Mouse (Mus musculus): ENCODE results near the gene Ugt1a1. TPM values are rescaled to one million over a fixed set of nuclear protein-coding genes. Genes with fewer than 3 reads are reported as not detected.

Gene Ugt1a1
- polyA plus RNA-seq, 1 experiment from 2014 or later = not detected

DNA sequence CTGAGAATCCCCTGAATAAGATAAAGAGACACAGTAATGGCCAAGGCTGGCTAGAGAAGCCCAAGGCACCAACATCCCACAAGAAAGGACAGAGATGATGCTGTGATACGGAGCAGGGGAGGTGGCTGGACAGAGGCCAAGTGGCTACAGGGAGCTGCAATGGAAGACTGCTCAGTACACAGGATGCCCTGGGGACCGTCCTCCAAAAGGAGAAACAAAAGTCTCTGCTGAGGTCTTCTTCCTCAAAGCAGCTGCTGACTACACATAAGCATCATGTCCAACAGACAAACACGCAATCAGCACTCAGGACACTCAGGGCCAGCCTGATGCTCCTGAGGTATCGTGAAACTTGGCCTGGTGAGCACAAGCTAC lies 53.1 kb downstream of the Ugt1a1 start:
- ATAC-seq (ENCODE audit: low FRiP score) = no peak
- Histone ChIP-seq H3K27ac (no peak overlapping the region), H3K4me3 (no peak overlapping the region), H3K4me2 (replicated peaks) (no peak overlapping the region), H3K9me3 (replicated peaks) (peaks cover 22% of the 10 kb centered on the region), H3K9ac (no peak overlapping the region), H3K27me3 (no peaks in the 10 kb centered on the region), H3K36me3 (peaks cover 99% of the 10 kb centered on the region), H3K4me1 (no peaks in the 10 kb centered on the region)
- 77% methylated on average over 4 of the region's 4 CpGs for WGBS

DNA sequence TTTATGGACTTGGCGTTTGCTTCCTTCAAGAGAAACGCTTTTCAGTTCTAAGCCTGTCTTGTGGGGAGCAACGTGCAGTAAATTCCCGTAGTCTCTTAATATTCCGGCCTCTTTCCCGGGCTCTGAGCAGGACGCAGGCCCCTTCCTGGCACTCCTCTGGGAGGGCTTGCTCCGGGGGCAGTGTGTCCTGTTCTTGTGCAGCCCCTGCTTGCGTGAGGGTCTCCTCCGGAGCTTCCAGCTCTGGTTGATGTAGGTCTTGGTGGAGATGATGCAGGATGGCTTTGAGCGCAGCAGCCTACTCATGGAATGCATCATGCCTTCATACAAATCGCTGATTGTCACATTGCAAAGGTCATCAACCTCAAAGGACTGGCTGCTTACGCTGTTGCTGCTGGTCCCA lies 54.4 kb downstream of the Ugt1a1 start:
- Histone ChIP-seq H3K4me3 (no peak overlapping the region), H3K9me3 (replicated peaks) (peaks cover 17% of the 10 kb centered on the region; the same call in 1 of the 2 replicates), H3K27ac (no peak overlapping the region), H3K27me3 (no peaks in the 10 kb centered on the region), H3K4me1 (no peaks in the 10 kb centered on the region), H3K4me2 (replicated peaks) (no peak overlapping the region), H3K9ac (no peak overlapping the region), H3K36me3 (peaks cover 89% of the 10 kb centered on the region)
- no peak for ATAC-seq (ENCODE audit: low FRiP score)
- WGBS = 88% methylated on average over 13 of the region's 13 CpGs

DNA sequence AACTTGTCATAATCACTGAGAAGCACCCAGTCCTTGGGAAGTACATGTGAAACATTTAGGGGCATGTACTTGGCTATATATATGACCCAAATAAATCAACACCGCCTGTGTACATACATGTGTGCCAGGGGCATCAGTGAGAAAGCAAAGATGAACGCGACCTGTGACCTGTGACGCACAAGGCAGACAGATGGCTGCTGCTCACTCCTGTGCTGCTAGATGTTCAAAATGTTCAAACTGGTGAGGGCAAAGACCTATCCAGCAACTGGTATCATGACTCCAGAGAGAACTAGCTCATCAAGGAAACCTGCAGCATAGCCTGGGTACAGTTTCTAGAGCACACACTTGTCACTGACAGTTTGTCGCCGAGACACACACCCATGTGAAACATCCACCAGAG lies 55.7 kb downstream of the Ugt1a1 start:
- no peak overlapping the region for H3K9ac ChIP-seq
- H3K9me3 ChIP-seq (replicated peaks) = 0 out of 2 replicates have a peak, but pooled peaks cover 13% of the 10 kb centered on the region
- no peak overlapping the region for H3K4me2 ChIP-seq (replicated peaks)
- peaks cover 86% of the 10 kb centered on the region for H3K36me3 ChIP-seq
- H3K27ac ChIP-seq = no peak overlapping the region
- ATAC-seq (ENCODE audit: low FRiP score) = 0 out of 2 replicates have a peak, but pooled peaks have one; percentile 0
- H3K27me3 ChIP-seq = no peaks in the 10 kb centered on the region
- no peak overlapping the region for H3K4me3 ChIP-seq
- WGBS = 95% methylated on average over 6 of the region's 6 CpGs
- H3K4me1 ChIP-seq = no peaks in the 10 kb centered on the region

DNA sequence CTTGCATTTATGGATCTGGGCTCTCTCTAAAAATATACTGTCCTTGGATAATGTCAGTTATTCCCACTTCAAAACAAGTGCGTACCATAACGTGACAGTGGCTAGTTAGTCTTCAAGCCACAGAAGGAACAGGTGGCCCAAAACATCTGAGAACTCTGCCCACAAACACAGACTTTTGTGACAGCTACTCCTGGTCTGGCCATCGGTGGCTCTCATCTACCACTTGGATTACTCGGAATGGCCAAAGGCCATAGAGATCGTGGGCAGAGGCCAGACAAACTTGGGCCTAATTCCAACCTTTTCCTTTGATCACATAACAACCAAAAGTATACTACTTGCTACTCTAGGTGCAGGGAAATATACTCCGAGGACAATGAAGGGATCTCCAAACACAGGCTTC lies 56.3 kb downstream of the Ugt1a1 start:
- H3K27ac ChIP-seq = no peak overlapping the region
- peaks cover 86% of the 10 kb centered on the region for H3K36me3 ChIP-seq
- no peaks in the 10 kb centered on the region for H3K27me3 ChIP-seq
- H3K4me2 ChIP-seq (replicated peaks) = no peak overlapping the region
- WGBS = 88% methylated on average over 6 of the region's 6 CpGs
- H3K9me3 ChIP-seq (replicated peaks) = 0 out of 2 replicates have a peak, but pooled peaks cover 13% of the 10 kb centered on the region
- ATAC-seq (ENCODE audit: low FRiP score) = no peak
- no peaks in the 10 kb centered on the region for H3K4me1 ChIP-seq
- H3K4me3 ChIP-seq = no peak overlapping the region
- H3K9ac ChIP-seq = no peak overlapping the region

Other genes with a start within 250 kb of the Ugt1a1 start
- gene Usp40, start 203.4 kb upstream of the Ugt1a1 start, polyA plus RNA-seq (2016; fragmentation: Nextera tagmentation; extraction: Ambion mirVana) = 35.9 and 37.2 TPM in 2 replicates
- not detected in 2 replicates for gene Ugt1a10, start 156.6 kb upstream of the Ugt1a1 start, polyA plus RNA-seq (2016; fragmentation: Nextera tagmentation; extraction: Ambion mirVana)
- gene Ugt1a9, start 141.2 kb upstream of the Ugt1a1 start, polyA plus RNA-seq (2016; fragmentation: Nextera tagmentation; extraction: Ambion mirVana) = not detected in 2 replicates
- not detected in 2 replicates for gene Ugt1a8, start 124.1 kb upstream of the Ugt1a1 start, polyA plus RNA-seq (2016; fragmentation: Nextera tagmentation; extraction: Ambion mirVana)
- gene Ugt1a7c, start 116.9 kb upstream of the Ugt1a1 start, polyA plus RNA-seq (2016; fragmentation: Nextera tagmentation; extraction: Ambion mirVana) = 0.80 and 1.4 TPM in 2 replicates
- gene Ugt1a6b, start 108.7 kb upstream of the Ugt1a1 start, polyA plus RNA-seq (2016; fragmentation: Nextera tagmentation; extraction: Ambion mirVana) = 0.47 and 1.0 TPM in 2 replicates
- 1.0 and 1.9 TPM in 2 replicates for gene Ugt1a6a, start 77.2 kb upstream of the Ugt1a1 start, polyA plus RNA-seq (2016; fragmentation: Nextera tagmentation; extraction: Ambion mirVana)
- gene Ugt1a5, start 45.9 kb upstream of the Ugt1a1 start, polyA plus RNA-seq (2016; fragmentation: Nextera tagmentation; extraction: Ambion mirVana) = not detected in 2 replicates
- gene Ugt1a2, start 11.4 kb upstream of the Ugt1a1 start, polyA plus RNA-seq (2016; fragmentation: Nextera tagmentation; extraction: Ambion mirVana) = 0.10 and 0.12 TPM in 2 replicates
- 14.1 and 19.0 TPM in 2 replicates for gene Dnajb3, start 6.2 kb upstream of the Ugt1a1 start, polyA plus RNA-seq (2016; fragmentation: Nextera tagmentation; extraction: Ambion mirVana)
- gene Mroh2a, start 15.0 kb downstream of the Ugt1a1 start, polyA plus RNA-seq (2016; fragmentation: Nextera tagmentation; extraction: Ambion mirVana) = 1.0 and 1.3 TPM in 2 replicates
- 167 and 169 TPM in 2 replicates for gene Hjurp, start 65.7 kb downstream of the Ugt1a1 start, polyA plus RNA-seq (2016; fragmentation: Nextera tagmentation; extraction: Ambion mirVana)
- gene Trpm8, start 65.7 kb downstream of the Ugt1a1 start, polyA plus RNA-seq (2016; fragmentation: Nextera tagmentation; extraction: Ambion mirVana) = not detected in 2 replicates
- not detected in 2 replicates for gene Spp2, start 195.0 kb downstream of the Ugt1a1 start, polyA plus RNA-seq (2016; fragmentation: Nextera tagmentation; extraction: Ambion mirVana)

Measured in hindbrain, embryonic 12.5 days (tissue).